Mouse (Mus musculus): ENCODE measurements around the gene Cldn19. TPM values are rescaled to one million over a fixed set of nuclear protein-coding genes. Genes with fewer than 3 reads are reported as not detected.

Gene Cldn19
- polyA plus RNA-seq (2016; fragmentation: Nextera tagmentation; extraction: Ambion mirVana): 0.08 and 0.22 TPM in 2 replicates

DNA sequence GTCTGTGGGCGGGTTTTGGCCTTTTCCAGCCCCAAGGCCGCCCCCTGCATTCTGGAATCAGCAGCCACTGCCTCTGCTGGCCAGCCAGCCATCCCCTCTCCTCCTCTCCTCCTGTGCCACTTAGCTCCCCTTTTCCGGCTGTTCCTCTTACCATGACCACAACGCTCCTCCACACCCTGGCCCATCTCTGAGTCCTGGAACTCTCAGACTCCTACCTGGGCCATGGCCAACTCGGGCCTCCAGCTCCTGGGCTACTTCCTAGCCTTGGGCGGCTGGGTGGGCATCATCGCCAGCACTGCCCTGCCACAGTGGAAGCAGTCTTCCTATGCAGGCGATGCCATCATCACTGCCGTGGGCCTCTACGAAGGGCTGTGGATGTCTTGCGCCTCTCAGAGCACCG lies at the start of gene Cldn19:
Gene Cldn19, plus strand, starts transcription at position 64 of the 400 bp plus-strand sequence.
- H3K9me3 ChIP-seq: no peaks in the 10 kb centered on the region
- no peaks in the 10 kb centered on the region for H3K36me3 ChIP-seq
- ATAC-seq (ENCODE audit: low FRiP score, low read depth): no peak
- H3K4me3 ChIP-seq: no peak within 1 kb of the TSS
- no peak within 1 kb of the TSS for H3K4me2 ChIP-seq (replicated peaks)
- H3K4me1 ChIP-seq: peaks cover 10% of the 10 kb centered on the region; the same call in 1 of the 2 replicates
- H3K27ac ChIP-seq: no peak within 1 kb of the TSS
- 76% methylated on average over 12 of the region's 12 CpGs for WGBS
- H3K9ac ChIP-seq: 0 out of 2 replicates have a peak within 1 kb of the TSS, but pooled peaks have one; percentile 22
- no peaks in the 10 kb centered on the region for H3K27me3 ChIP-seq (replicated peaks)

DNA sequence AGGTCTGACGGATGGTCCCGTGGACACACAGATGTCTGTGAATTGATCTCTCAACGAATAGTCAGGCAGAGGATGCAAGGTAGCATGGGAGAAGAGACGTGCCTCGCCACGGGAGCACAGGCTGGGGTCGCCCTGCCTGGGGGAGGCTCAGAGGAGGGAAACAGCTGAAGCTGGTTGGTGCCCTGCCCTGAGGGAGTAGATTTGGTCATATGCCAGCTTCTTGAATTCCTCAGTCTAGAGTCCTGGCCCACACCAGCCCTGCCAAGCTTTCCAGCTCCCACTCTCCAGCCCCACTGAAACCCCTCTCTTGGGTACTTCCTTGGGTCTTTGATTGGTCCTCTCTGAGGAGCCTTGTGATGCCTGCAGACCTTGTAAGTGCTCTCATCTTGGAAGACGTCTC lies 38.5 kb upstream of the Cldn19 start:
- Histone ChIP-seq H3K27me3 (replicated peaks) (no peaks in the 10 kb centered on the region), H3K4me1 (no peaks in the 10 kb centered on the region), H3K36me3 (no peaks in the 10 kb centered on the region), H3K27ac (no peak overlapping the region), H3K9ac (no peak overlapping the region), H3K4me3 (no peak overlapping the region), H3K9me3 (no peaks in the 10 kb centered on the region), H3K4me2 (replicated peaks) (no peak overlapping the region)
- no peak for ATAC-seq (ENCODE audit: low FRiP score, low read depth)
- 78% methylated on average over 8 of the region's 8 CpGs for WGBS

DNA sequence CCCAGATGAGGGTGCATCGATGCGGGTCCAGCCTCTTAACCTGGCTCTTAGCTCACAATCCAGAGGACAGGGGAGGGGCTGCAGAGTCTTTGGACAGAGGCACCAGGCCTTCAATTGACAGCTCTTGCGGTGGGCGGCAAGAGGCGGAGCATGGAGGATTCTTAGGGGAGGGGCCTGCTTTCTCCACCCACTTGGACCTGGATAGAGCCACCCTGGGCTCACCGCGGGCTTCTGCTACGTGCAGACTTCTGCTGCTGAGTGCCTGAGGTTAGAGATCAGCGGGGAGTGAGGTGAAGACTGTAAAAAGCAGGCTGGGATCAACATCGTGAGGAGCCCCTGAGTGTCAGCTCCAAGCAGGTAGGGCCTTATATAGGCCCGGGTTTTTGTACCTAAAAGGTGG lies 37.0 kb upstream of the Cldn19 start, which contains the start of gene Tmem269:
Gene Tmem269, minus strand, starts transcription at position 49 of the 400 bp plus-strand sequence.
- Histone ChIP-seq H3K27ac (no peak within 1 kb of the TSS), H3K4me1 (no peaks in the 10 kb centered on the region), H3K4me3 (no peak within 1 kb of the TSS), H3K9me3 (no peaks in the 10 kb centered on the region), H3K36me3 (no peaks in the 10 kb centered on the region), H3K9ac (no peak within 1 kb of the TSS), H3K4me2 (replicated peaks) (no peak within 1 kb of the TSS), H3K27me3 (replicated peaks) (no peaks in the 10 kb centered on the region)
- no peak for ATAC-seq (ENCODE audit: low FRiP score, low read depth)
- 11% methylated on average over 11 of the region's 11 CpGs for WGBS

DNA sequence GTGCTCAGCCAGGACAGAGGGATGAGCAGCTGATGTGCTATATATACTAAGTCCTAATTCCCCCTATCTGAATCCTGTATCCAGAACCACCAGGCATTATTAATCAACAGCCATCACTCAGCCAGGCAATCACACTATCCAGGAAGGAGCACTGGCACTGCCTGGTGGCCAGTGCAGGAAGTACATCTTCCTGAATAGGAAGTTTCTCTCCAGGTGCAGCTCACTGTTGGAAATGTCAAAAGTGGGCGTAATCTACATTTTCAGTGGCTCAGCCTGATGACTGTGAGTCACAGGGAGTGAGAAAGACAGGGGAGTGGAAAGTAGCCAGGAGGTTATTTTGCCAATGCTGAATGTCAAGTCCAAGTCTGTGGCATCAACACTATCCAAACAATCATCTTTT lies 31.5 kb upstream of the Cldn19 start:
- no peak overlapping the region for H3K4me2 ChIP-seq (replicated peaks)
- no peaks in the 10 kb centered on the region for H3K27me3 ChIP-seq (replicated peaks)
- no peak for ATAC-seq (ENCODE audit: low FRiP score, low read depth)
- no peak overlapping the region for H3K9ac ChIP-seq
- no peak overlapping the region for H3K4me3 ChIP-seq
- 93% methylated on average over 1 of the region's 1 CpGs for WGBS
- H3K9me3 ChIP-seq: no peaks in the 10 kb centered on the region
- H3K4me1 ChIP-seq: no peaks in the 10 kb centered on the region
- H3K27ac ChIP-seq: no peak overlapping the region
- H3K36me3 ChIP-seq: peaks cover 46% of the 10 kb centered on the region

DNA sequence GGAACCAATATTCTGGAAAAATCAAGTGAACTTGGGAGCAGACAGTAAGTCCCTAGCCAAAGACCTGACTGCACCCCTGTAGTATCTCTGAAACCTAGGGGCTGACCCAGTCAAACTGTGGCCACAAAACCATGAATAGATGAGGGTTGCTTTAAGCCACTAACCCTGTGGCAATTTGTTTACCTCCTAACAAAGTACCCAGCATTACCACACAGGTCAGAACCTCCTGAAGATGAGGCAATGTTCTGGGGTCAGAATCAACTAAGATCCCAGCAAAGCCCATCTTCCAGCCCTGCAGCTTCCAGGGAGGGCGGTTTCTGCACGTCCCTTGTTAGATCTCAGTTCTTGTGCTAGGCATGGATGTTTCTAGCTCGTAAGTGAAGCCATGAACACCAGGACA lies 30.7 kb upstream of the Cldn19 start:
- Histone ChIP-seq H3K27ac (no peak overlapping the region), H3K4me2 (replicated peaks) (no peak overlapping the region), H3K27me3 (replicated peaks) (no peaks in the 10 kb centered on the region), H3K9ac (no peak overlapping the region), H3K4me1 (no peaks in the 10 kb centered on the region), H3K4me3 (no peak overlapping the region), H3K9me3 (no peaks in the 10 kb centered on the region), H3K36me3 (peaks cover 46% of the 10 kb centered on the region)
- ATAC-seq (ENCODE audit: low FRiP score, low read depth): no peak
- WGBS: 96% methylated on average over 3 of the region's 3 CpGs

DNA sequence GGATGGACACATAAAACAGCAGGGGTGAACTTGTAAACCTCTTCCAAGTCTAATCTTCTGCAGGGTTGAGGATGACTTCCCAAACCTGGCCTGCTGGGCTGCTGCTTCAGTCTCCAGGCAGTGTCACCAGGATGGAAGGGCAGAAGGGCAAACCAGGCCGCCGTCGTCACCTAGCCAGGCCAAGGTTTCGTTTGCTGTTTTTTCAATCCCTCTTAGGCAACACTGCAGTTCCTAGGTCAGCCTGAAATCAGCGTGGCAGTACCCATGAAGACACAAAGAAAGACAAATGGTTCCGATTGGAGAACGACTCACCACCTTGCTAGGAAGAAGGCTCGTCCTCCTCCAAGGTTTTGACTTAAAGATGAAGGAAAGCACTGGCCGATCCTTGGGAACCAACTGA lies 29.5 kb upstream of the Cldn19 start:
- Histone ChIP-seq H3K27ac (no peak overlapping the region), H3K4me2 (replicated peaks) (no peak overlapping the region), H3K36me3 (peaks cover 46% of the 10 kb centered on the region), H3K9me3 (no peaks in the 10 kb centered on the region), H3K4me1 (no peaks in the 10 kb centered on the region), H3K9ac (no peak overlapping the region), H3K4me3 (no peak overlapping the region), H3K27me3 (replicated peaks) (no peaks in the 10 kb centered on the region)
- WGBS: 90% methylated on average over 9 of the region's 9 CpGs
- no peak for ATAC-seq (ENCODE audit: low FRiP score, low read depth)

DNA sequence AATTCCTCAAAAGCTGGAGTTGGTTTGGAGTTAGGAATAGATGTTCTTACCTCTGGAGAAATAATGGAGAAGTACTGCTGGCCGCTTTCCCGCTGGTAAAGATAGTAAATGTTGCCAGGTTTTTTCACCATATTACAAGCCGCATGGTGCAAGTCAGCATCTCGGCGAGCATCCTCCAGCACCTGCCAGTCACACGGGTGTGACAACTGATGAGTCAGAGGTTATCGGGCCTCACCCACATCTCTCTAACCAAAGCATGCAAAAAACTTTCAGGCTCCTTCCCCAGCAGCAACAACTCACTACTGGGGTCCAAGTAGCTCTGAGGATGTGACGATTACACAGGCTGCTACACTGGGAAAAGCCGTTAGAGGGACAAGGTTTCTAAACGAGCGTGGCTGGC lies 28.5 kb upstream of the Cldn19 start:
- H3K4me1 ChIP-seq: peaks cover 5% of the 10 kb centered on the region; the same call in 1 of the 2 replicates
- 95% methylated on average over 11 of the region's 11 CpGs for WGBS

DNA sequence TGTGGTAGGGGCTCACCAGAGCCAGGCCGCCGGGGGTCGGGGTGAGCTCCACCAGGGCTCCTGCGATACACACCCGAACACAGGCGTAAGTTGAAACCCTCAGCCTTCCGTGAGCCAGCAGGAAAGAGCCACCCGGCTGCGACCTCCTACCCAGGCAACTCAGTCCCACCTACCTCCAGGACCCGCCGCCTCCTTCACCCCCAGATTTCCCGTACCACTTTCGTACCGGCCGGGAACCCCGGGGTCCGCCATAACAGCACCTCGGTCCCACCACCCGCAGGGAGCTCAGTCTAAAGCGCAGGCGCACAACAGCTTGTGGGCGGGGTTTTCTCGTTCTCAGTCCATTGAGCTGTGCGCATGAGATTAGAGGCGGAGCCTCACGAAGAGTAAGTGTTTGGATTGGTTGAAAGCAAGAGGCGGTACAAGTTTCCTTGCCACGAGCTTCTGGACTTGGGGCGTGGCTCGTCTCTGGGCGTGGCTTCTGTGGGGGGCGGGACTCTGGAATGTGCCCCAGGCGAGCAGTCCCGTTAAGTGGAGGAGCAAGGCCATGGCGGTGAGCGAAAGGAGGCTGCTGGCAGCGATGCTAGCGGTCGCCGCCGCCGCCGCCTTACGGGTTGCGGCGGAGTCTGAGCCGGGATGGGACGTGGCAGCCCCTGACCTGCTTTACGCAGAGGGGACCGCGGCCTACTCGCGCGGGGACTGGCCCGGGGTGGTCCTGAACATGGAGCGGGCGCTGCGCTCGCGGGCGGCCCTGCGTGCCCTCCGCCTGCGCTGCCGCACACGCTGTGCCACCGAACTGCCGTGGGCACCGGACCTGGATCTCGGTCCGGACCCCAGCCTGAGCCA lies 22.6 kb upstream of the Cldn19 start, which contains the start of the genes AU022252 and P3h1:
Gene AU022252, minus strand, starts transcription at position 303 of the 846 bp plus-strand sequence.
Gene P3h1, plus strand, starts transcription at position 506 of the 846 bp plus-strand sequence.
- Histone ChIP-seq H3K9me3 (no peaks in the 10 kb centered on the region), H3K4me3 (peak within 1 kb of the TSS; percentile 89), H3K27ac (no peak within 1 kb of the TSS; the same call in 1 of the 2 replicates), H3K9ac (peak within 1 kb of the TSS; percentile 76), H3K36me3 (peaks cover 18% of the 10 kb centered on the region), H3K4me2 (replicated peaks) (peak within 1 kb of the TSS; percentile 92), H3K4me1 (peaks cover 6% of the 10 kb centered on the region; the same call in 1 of the 2 replicates), H3K27me3 (replicated peaks) (no peaks in the 10 kb centered on the region)
- WGBS: under 1% methylated on average over 69 of the region's 71 CpGs
- ATAC-seq (ENCODE audit: low FRiP score, low read depth): peak; percentile 97

More for the DNA sequence above, 28.5 kb upstream of the Cldn19 start:
- H3K27me3 ChIP-seq (replicated peaks): no peaks in the 10 kb centered on the region
- H3K9ac ChIP-seq: no peak overlapping the region
- no peak overlapping the region for H3K27ac ChIP-seq
- no peak for ATAC-seq (ENCODE audit: low FRiP score, low read depth)
- H3K4me2 ChIP-seq (replicated peaks): no peak overlapping the region
- H3K36me3 ChIP-seq: peaks cover 46% of the 10 kb centered on the region
- H3K4me3 ChIP-seq: no peak overlapping the region
- H3K9me3 ChIP-seq: no peaks in the 10 kb centered on the region

DNA sequence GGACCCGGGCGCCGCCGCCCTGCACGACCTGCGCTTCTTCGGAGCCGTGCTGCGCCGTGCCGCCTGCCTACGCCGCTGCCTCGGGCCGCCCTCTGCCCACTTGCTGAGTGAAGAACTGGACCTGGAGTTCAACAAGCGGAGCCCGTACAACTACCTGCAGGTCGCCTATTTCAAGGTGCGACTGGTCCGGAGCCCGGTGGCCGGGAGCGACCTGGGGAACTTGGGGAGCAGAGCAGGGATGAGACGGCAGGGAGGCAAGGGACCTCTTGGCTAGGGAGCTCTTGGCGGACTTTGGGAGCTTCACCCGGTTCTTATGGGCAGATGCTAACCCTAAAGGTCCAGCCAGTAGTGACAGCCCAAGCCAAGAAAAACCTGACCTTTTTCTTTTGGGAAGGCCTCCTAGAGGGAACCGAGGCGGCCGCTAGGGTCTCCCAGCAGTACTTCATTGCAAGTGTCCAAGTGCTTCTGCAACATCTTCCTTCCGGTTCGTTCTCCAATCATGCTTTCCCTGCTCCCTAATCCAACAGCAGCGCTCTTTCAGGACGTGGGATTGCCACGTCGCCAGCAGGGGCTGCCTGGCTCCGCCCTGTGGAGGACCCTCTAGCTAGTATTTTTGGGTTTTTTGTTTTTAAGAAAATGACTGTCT lies 21.8 kb upstream of the Cldn19 start:
- Histone ChIP-seq H3K4me3 (peak overlapping the region; percentile 89), H3K27ac (no peak overlapping the region), H3K27me3 (replicated peaks) (no peaks in the 10 kb centered on the region), H3K36me3 (peaks cover 14% of the 10 kb centered on the region), H3K9ac (peak overlapping the region; percentile 76), H3K4me2 (replicated peaks) (peak overlapping the region; percentile 92), H3K9me3 (no peaks in the 10 kb centered on the region), H3K4me1 (peaks cover 9% of the 10 kb centered on the region; the same call in 1 of the 2 replicates)
- WGBS: under 1% methylated on average over 36 of the region's 36 CpGs
- peak; percentile 29 for ATAC-seq (ENCODE audit: low FRiP score, low read depth)

DNA sequence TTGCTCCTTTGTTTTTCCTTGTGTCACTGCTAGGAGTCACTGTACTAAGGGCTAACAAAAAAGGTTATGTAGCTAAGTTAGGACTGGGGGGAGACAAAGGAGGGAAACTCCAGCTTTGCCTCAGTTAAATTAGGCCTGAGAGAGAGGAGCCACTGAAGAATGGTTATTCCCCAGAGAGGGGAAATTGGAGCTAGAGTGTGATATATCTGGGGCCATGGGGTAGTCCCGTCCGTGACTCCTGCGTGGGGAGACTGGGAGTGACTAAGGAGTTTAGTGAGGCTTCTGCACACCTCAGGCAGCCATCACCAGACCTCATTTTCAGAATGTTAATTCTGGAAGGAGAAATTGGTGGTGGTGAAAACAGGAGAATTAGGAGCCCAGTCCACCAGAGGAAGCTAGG lies 20.9 kb upstream of the Cldn19 start:
- H3K27me3 ChIP-seq (replicated peaks): no peaks in the 10 kb centered on the region
- no peak overlapping the region for H3K9ac ChIP-seq
- ATAC-seq (ENCODE audit: low FRiP score, low read depth): no peak
- peak overlapping the region; percentile 92 for H3K4me2 ChIP-seq (replicated peaks)
- H3K36me3 ChIP-seq: peaks cover 14% of the 10 kb centered on the region
- 80% methylated on average over 3 of the region's 3 CpGs for WGBS
- H3K4me3 ChIP-seq: 0 out of 2 replicates have a peak overlapping the region, but pooled peaks have one; percentile 89
- H3K9me3 ChIP-seq: no peaks in the 10 kb centered on the region
- peaks cover 9% of the 10 kb centered on the region; the same call in 1 of the 2 replicates for H3K4me1 ChIP-seq
- no peak overlapping the region for H3K27ac ChIP-seq

DNA sequence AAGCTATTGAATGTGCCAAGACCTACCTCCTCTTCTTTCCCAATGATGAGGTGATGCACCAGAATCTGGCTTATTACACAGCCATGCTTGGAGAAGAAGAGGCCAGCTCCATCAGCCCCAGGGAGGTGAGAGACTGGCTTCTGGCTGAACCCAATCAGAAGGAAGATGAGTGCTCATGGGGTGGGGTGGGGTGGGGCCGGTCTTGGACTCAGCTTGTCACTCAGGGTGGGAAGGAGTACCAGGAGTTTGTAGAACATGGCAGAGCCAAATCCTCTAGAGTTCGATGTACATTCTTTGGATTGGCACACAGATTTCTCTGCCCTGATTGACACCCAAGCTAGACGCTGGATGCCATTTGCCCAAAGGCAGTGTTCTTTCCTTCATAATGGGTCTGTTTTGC lies 16.6 kb upstream of the Cldn19 start:
- ATAC-seq (ENCODE audit: low FRiP score, low read depth): no peak
- Histone ChIP-seq H3K9ac (no peak overlapping the region), H3K27me3 (replicated peaks) (no peaks in the 10 kb centered on the region), H3K4me1 (0 out of 2 replicates have a peak, but pooled peaks cover 3% of the 10 kb centered on the region), H3K4me3 (no peak overlapping the region), H3K4me2 (replicated peaks) (no peak overlapping the region), H3K9me3 (no peaks in the 10 kb centered on the region), H3K27ac (no peak overlapping the region), H3K36me3 (peaks cover 38% of the 10 kb centered on the region)
- 88% methylated on average over 3 of the region's 3 CpGs for WGBS

DNA sequence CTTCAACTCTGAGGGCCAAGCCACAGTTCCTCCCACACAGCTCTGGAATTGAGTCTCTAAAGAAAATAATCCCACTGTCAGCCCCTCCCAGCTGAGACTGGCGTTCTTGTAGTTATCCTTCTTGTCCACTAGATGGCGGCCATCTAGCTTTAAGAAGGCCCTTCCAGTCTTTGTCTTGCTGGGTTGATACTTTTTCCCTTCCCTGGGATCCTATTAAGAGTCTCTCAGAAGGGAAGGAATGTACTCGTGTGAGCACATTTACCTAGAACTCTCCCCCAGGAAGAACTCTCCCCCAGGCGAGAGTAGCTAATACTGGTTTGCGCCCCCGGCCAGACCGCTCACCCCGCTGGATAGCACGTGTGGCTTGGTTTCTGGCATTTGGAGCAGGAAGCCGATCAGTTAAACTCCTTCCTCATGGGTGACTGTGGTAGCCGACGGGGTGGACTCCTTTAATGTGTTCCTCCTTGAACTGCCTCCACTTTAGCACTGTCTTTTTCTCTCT lies 16.0 kb upstream of the Cldn19 start:
- Histone ChIP-seq H3K4me1 (0 out of 2 replicates have a peak, but pooled peaks cover 3% of the 10 kb centered on the region), H3K4me3 (no peak overlapping the region), H3K27me3 (replicated peaks) (no peaks in the 10 kb centered on the region), H3K27ac (no peak overlapping the region), H3K4me2 (replicated peaks) (0 out of 2 replicates have a peak overlapping the region, but pooled peaks have one; percentile 8), H3K9ac (no peak overlapping the region), H3K36me3 (peaks cover 42% of the 10 kb centered on the region), H3K9me3 (no peaks in the 10 kb centered on the region)
- 57% methylated on average over 12 of the region's 12 CpGs for WGBS
- peak; percentile 68 for ATAC-seq (ENCODE audit: low FRiP score, low read depth)

All from neural tube, embryonic 12.5 days (tissue).